Mouse (Mus musculus) olfactory bulb, adult 2 months (tissue): ENCODE results near the gene Pou2f3. TPM values are rescaled to one million over a fixed set of nuclear protein-coding genes. Genes with fewer than 3 reads are reported as not detected.
A peak's percentile ranks its signal among the peaks of the same experiment; 100 is the strongest.
"Not testable (repeated sequence)": the region's sequence is repeated elsewhere in the genome, so short reads cannot be mapped to it uniquely, and the experiment has no call there.

ENCODE experiments used
- H3K27ac ChIP-seq: fragments of 200-500 bp; 2 replicates; pipeline ENCODE4 v1.5.1; 2012; ENCODE audit warnings: low read depth, low read length; ENCODE audit not compliant: insufficient read depth
- H3K4me1 ChIP-seq: fragments of 200-500 bp; 2 replicates; pipeline ENCODE4 v1.6.1; 2012; ENCODE audit warnings: low read length; ENCODE audit not compliant: control insufficient read depth, insufficient read depth
- H3K4me3 ChIP-seq: fragments of 200-500 bp; 2 replicates; pipeline ENCODE4 v1.5.1; 2012; ENCODE audit warnings: mild to moderate bottlenecking, low read depth, low read length, moderate library complexity; ENCODE audit not compliant: insufficient read depth
- CTCF ChIP-seq: fragments of 200-500 bp; IDR thresholded peaks from 2 replicates; pipeline ENCODE4 v1.5.1; 2012; ENCODE audit warnings: low read depth, mild to moderate bottlenecking, low read length, moderate library complexity; ENCODE audit not compliant: insufficient read depth
- POLR2A ChIP-seq: fragments of 200-500 bp; IDR thresholded peaks from 2 replicates; pipeline ENCODE4 v1.6.1; 2012; ENCODE audit warnings: mild to moderate bottlenecking, low read depth, low read length, moderate library complexity; ENCODE audit not compliant: insufficient read depth
- WGBS: fragments of 180-500 bp; shearing (Covaris S2); methylation state at CpG from one replicate; pipeline ENCODE4 v1.1.7; 2018; 5-methylcytosine and 5-hydroxymethylcytosine counted together
- polyA plus RNA-seq: library from polyadenylated mRNA; stranded (reverse); fragments of >200 nt; gene quantifications from 2 replicates; pipeline ENCODE4 v1.2.4, GENCODE M21; 2012; ENCODE audit warnings: low replicate concordance; ENCODE audit not compliant: missing spikeins, insufficient read depth, insufficient read length

Pou2f3 gene
- polyA plus RNA-seq, 1 experiment = not detected

DNA sequence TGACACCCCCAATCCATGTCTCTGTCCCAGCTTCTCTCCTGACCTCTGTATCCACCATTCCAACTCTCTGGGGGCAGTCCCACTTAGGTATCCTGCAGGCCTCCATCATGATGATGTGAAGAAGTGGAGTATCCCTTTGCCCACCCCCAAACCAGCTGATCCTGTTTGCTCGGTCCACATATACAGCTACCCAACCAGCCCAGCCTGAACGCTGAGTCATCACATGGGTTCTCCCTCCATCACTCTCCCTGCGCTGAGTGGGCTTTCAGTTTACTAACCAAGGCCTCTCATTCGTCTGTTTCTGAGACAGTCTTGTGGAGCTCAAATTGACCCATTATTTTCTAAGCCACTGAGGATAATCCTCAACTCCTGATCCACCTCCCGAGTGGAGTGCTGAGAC is 78.2 kb downstream of the Pou2f3 start:
- H3K27ac ChIP-seq = no peak overlapping the region
- no peak overlapping the region for H3K4me3 ChIP-seq
- 77% methylated on average over 5 of the region's 5 CpGs for WGBS
- H3K4me1 ChIP-seq = peaks cover 16% of the 10 kb centered on the region
- TF ChIP-seq POLR2A (no peak), CTCF (no peak)

DNA sequence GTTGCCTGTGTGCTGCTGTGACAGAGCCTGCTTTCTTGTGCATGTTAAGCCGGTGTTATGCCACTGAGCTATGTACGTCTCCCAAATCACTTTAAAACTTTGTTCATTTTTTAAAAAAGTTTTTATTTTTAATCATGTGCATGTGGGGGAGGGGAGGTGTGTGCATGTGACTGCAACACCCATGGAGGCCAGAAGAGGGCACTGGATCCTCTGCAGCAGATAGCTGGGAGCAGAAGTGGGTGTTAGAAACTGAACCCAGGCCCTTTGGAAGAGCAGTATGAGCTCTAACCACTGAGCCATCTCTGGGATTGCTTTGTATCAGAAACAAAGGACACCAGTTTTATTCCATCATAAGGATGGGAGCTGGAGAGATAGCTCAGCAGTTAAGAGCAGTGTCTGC is 79.5 kb downstream of the Pou2f3 start:
- Histone ChIP-seq H3K27ac (no peak overlapping the region), H3K4me1 (peaks cover 18% of the 10 kb centered on the region), H3K4me3 (no peak overlapping the region)
- TF ChIP-seq CTCF = no peak
- TF ChIP-seq POLR2A = no peak
- WGBS = 96% methylated on average over 2 of the region's 2 CpGs

DNA sequence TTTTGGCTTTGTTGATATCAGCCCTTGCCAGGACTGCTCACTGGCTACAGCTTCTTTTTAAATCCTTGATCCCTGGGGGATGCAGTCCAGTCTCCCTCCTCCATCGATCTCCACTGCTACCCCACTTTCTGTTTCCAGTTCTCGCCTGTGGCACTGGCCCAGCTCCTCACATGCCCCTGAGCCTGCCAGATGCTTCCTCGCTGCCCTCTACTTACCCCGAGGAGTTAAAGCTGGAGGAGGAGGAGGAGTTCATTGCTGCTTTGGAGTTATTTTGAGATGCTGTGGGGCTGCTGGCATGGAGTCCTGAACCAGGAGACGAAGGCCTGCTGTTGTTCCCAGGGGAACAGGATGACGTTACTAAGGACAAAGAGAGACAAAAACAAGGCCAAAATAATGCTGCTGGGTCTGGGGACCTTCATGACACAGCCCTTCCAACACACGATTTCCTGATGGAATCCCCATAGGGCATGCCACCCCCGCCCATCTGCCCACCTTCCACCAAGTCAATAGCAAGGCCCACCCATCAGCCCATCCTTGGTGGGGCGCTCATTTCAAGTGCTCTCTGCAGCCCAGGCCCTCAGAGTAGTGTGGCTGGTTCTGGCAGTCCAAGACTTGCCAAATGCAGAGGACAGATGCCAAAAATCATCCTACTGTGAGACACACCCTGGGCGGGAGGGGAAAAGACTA is 82.9 kb downstream of the Pou2f3 start:
- 47% methylated on average over 10 of the region's 10 CpGs for WGBS
- TF ChIP-seq CTCF (no peak), POLR2A (no peak)
- Histone ChIP-seq H3K4me1 (peaks cover 15% of the 10 kb centered on the region), H3K27ac (0 out of 2 replicates have a peak overlapping the region, but pooled peaks have one; percentile 6), H3K4me3 (no peak overlapping the region)

DNA sequence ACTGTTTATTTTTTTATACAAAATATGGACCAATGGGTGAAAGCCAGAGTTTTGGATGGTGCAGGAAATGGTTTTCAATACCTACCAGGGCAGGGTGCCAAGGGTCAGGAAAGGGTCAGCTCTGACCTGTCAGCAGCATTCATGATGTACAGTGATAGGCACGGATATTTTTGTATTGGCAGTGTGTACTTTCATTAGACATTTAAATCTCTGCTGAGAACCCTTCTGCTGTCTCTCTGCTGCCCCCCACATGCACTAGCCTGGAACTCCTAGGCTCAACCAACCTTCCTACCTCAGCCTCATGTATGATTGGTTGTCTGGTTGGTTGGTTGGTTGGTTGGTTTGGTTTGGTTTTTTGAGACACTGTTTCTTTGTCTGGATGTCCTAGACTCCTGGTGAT is 87.8 kb downstream of the Pou2f3 start:
- H3K4me1 ChIP-seq = peaks cover 7% of the 10 kb centered on the region
- 30% methylated on average over 1 of the region's 1 CpGs for WGBS
- TF ChIP-seq POLR2A = no peak

DNA sequence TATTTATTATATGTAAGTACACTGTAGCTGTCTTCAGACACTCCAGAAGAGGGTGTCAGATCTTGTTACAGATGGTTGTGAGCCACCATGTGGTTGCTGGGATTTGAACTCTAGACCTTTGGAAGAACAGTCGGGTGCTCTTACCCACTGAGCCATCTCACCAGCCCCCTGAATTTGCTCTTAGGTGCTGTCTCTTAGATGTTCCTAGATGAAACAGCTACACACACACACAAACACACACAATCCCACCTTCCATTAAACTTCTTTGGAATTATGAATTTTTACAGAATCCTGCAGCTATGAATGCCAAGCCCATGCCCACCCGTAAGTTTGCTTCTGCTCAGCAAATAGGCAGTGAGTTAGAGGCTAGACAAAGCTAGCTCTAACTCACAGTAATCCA is 88.2 kb downstream of the Pou2f3 start:
- H3K4me3 ChIP-seq, H3K4me1 ChIP-seq, H3K27ac ChIP-seq: not testable (repeated sequence)
- 96% methylated on average over 2 of the region's 2 CpGs for WGBS

More for the DNA sequence above, 87.8 kb downstream of the Pou2f3 start:
- no peak overlapping the region for H3K4me3 ChIP-seq
- no peak overlapping the region for H3K27ac ChIP-seq

DNA sequence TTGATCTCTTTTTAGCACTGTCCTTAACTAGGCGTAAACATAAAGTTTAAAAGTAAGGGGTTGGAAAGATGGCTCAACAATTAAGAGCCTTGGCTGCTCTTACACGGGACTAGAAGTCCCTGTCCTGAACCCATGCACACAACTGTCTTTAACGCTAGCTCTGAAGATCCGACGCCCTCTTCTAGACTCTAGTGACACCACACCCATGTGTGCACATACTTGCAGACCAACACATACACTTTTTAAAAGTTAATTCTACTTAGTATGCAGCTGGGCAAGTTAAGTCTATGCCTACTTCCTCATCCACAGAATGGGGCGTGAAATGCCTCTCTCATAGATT is 93.2 kb downstream of the Pou2f3 start:
- H3K4me3 ChIP-seq = no peak overlapping the region
- no peak for TF ChIP-seq CTCF
- TF ChIP-seq POLR2A = no peak
- 83% methylated on average over 6 of the region's 6 CpGs for WGBS

DNA sequence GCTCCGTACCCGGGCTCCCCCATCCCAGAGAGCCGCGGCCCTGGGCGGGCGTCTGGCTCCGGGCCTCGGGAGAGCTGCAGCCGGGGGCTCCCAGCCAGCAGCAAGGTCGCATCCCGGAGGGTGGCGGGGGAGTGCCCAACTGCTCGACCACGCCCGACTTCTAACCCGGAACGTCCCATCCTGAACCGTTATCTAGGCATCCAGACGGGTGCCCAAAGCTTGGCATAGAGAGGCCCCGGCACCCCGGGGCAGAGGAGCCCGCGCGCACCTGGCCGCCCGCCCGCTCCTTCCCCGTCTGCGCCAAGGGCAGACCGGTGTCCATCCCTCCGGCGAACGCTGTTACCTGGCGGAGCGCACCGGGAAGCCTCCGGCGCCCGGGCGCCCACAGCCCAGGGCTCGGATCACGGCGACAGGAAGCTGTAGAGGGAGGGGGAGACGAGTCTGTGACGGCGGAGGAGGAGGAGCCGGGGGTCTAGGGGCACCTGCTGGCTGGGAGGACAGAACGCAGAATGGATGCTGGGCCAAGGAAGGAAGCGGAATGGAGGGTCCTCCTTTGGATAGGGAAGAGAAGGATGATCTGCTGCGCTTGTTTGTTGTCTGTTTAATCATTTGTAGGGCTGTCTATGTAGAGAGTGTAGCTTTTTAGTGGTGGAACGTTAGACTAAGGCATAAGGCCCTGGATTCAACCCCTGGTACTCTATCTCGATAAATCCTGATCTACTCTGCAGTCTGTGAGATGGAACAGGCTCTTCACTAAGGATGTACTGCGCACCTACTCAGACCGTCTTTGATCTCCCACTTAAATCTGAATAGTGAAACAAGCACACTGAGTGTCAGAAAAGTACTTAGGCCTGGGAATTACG is 93.8 kb downstream of the Pou2f3 start, which contains the start of gene Tmem136:
Tmem136 (minus strand) TSS at position 437 of the 863 bp plus-strand sequence.
- Histone ChIP-seq H3K4me3 (peak within 1 kb of the TSS; percentile 73), H3K4me1 (peaks cover 4% of the 10 kb centered on the region; the same call in 1 of the 2 replicates), H3K27ac (peak within 1 kb of the TSS; percentile 39)
- peak; percentile 79 for TF ChIP-seq POLR2A
- no peak for TF ChIP-seq CTCF
- 4% methylated on average over 55 of the region's 55 CpGs for WGBS

More for the DNA sequence above, 93.2 kb downstream of the Pou2f3 start:
- H3K27ac ChIP-seq = no peak overlapping the region
- peaks cover 4% of the 10 kb centered on the region; the same call in 1 of the 2 replicates for H3K4me1 ChIP-seq

DNA sequence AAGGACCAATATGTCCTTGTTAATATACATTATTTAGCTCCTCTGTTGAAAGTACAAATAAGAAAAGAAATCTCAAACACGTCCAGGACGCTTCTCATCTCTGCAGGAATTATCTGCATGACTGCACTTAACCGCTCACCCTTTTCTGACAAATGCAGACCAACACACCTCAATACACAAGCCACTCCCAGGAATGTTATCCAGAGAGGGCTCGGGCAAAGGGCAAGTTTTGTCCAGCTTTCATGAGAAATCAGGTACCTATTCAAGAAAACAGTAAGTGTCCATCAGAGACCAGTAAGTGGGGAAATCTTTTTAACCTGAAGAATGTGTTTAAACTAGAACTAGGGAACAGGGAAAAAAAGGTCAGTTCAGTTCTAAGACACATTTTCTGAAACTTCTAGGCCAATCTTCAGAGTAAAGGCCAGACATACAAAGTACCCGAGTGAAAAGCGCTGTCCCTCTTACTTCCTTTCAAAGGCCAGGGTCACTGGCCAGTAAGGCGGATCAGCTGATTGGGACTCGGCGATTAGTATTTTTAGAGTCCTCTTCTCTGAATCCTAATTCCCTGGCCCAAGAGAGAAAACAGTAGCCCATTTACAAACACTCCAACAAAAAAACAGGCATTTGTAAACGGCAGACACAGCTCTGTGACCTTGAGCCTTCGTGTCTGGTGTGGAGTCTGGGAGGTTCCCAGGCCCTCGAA is 94.6 kb downstream of the Pou2f3 start:
- H3K4me1 ChIP-seq = peaks cover 4% of the 10 kb centered on the region; the same call in 1 of the 2 replicates
- TF ChIP-seq CTCF = no peak
- no peak for TF ChIP-seq POLR2A
- H3K27ac ChIP-seq = peak overlapping the region; percentile 39
- H3K4me3 ChIP-seq = peak overlapping the region; percentile 73
- 18% methylated on average over 12 of the region's 12 CpGs for WGBS

DNA sequence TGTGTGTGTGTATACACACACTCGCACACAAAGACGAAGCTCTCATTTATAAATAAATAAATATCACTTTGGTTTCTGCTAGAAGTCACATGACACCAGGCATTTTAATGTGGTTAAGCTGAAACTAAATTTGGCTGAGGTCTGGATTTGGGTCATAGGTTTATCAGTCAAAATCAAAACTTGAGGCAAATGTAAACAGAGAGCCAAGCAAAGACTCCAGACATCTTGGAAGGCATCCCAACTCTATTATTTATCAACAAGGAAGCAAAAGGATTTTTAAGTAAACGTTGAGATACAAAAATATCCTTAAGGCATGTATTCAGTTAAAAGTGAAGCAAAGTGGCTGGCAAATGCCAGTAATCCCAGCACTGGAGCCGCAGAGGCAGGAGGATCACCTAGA is 95.3 kb downstream of the Pou2f3 start:
- no peak for TF ChIP-seq POLR2A
- no peak for TF ChIP-seq CTCF
- Histone ChIP-seq H3K27ac (no peak overlapping the region), H3K4me1 (peaks cover 4% of the 10 kb centered on the region; the same call in 1 of the 2 replicates), H3K4me3 (no peak overlapping the region)
- 73% methylated on average over 4 of the region's 4 CpGs for WGBS
